Mouse (Mus musculus) granulocyte monocyte progenitor cell, adult 5-6 weeks (primary cell): Measurements from ENCODE around the gene Ppm1m. TPM values are rescaled to one million over a fixed set of nuclear protein-coding genes. Genes with fewer than 3 reads are reported as not detected.
"Not testable (repeated sequence)": the region's sequence is repeated elsewhere in the genome, so short reads cannot be mapped to it uniquely, and the experiment has no call there.

Experiments
- ATAC-seq: replicated peaks from 2 replicates; pipeline ENCODE4 v1.8.0; 2016; ENCODE audit warnings: mild to moderate bottlenecking, moderate TSS enrichment, inconsistent platforms; ENCODE audit not compliant: poor library complexity, severe bottlenecking
- total RNA-seq, 2 experiments: library from RNA; stranded (forward) in 1 of 2; stranded (reverse) in 1 of 2; fragments of 200-712, 200-1000 nt in 1 of 2; fragments of >200 nt in 1 of 2; fragmentation: Nextera tagmentation in 1 of 2; gene quantifications; 2 replicates each; pipeline ENCODE4 v1.2.3; 2014 to 2017

Ppm1m gene
- total RNA-seq, 2 experiments from 2014 or later, result 23.4 to 34.1 TPM

GRCm38 (mm10) chr9:106195693-106196092, 3.9 kb downstream of the Ppm1m start:
- ATAC-seq, result no peak

GRCm38 (mm10) chr9:106193930-106194807, 5.4 kb downstream of the Ppm1m start:
- ATAC-seq, result no peak

GRCm38 (mm10) chr9:106192998-106193397, 6.5 kb downstream of the Ppm1m start:
- peak; percentile 91 for ATAC-seq

- no peak for ATAC-seq
Observed at GRCm38 (mm10) chr9:106192024-106192423, 7.5 kb downstream of the Ppm1m start.

GRCm38 (mm10) chr9:106191355-106191754, 8.2 kb downstream of the Ppm1m start:
- no peak for ATAC-seq

- ATAC-seq, result no peak
Observed at GRCm38 (mm10) chr9:106183996-106184395, 15.6 kb downstream of the Ppm1m start.

- ATAC-seq, result no peak
Observed at GRCm38 (mm10) chr9:106182146-106182545, 17.4 kb downstream of the Ppm1m start.

- no peak for ATAC-seq
Observed at GRCm38 (mm10) chr9:106179964-106180363, 19.6 kb downstream of the Ppm1m start.

- ATAC-seq, result no peak
Observed at GRCm38 (mm10) chr9:106179454-106179853, 20.1 kb downstream of the Ppm1m start.

GRCm38 (mm10) chr9:106177799-106178198, 21.7 kb downstream of the Ppm1m start:
- ATAC-seq, result no peak

GRCm38 (mm10) chr9:106176769-106177168, 22.8 kb downstream of the Ppm1m start:
- ATAC-seq, result no peak

GRCm38 (mm10) chr9:106175552-106176200, 23.9 kb downstream of the Ppm1m start:
- ATAC-seq, result no peak

GRCm38 (mm10) chr9:106173363-106173762, 26.2 kb downstream of the Ppm1m start:
- ATAC-seq, result no peak

GRCm38 (mm10) chr9:106172527-106172926, 27.0 kb downstream of the Ppm1m start:
- no peak for ATAC-seq

GRCm38 (mm10) chr9:106171346-106172158, 28.0 kb downstream of the Ppm1m start:
- peak; percentile 22; the same call in 1 of the 2 replicates for ATAC-seq

- peak; percentile 81 for ATAC-seq
Observed at GRCm38 (mm10) chr9:106170556-106171345, 28.8 kb downstream of the Ppm1m start, which contains the start of gene Wdr82. Gene Wdr82 (plus strand): TSS chr9:106170928.

- no peak for ATAC-seq
Observed at GRCm38 (mm10) chr9:106169917-106170316, 29.6 kb downstream of the Ppm1m start.

- not testable (repeated sequence) for ATAC-seq
Observed at GRCm38 (mm10) chr9:106169006-106169405, 30.5 kb downstream of the Ppm1m start.

GRCm38 (mm10) chr9:106167703-106168102, 31.8 kb downstream of the Ppm1m start:
- ATAC-seq, result no peak

- no peak for ATAC-seq
Observed at GRCm38 (mm10) chr9:106167241-106167640, 32.3 kb downstream of the Ppm1m start.
